Mouse (Mus musculus): ENCODE data around the gene Zfp609. TPM values are rescaled to one million over a fixed set of nuclear protein-coding genes. Genes with fewer than 3 reads are reported as not detected.
A peak's percentile ranks its signal among the peaks of the same experiment; 100 is the strongest.
"Not testable (repeated sequence)": the region's sequence is repeated elsewhere in the genome, so short reads cannot be mapped to it uniquely, and the experiment has no call there.

Gene Zfp609
- polyA plus RNA-seq, 1 experiment from 2014 or later, result 9.2 TPM

GRCm38 (mm10) chr9:65692959-65693603, 134.3 kb downstream of the Zfp609 start:
- H3K27me3 ChIP-seq (ENCODE audit: control insufficient read depth, insufficient read depth, low read length), result no peaks in the 10 kb centered on the region
- WGBS, result 36% methylated on average over 5 of the region's 5 CpGs
- no peak overlapping the region for H3K4me2 ChIP-seq (ENCODE audit: low read length)
- peaks cover 64% of the 10 kb centered on the region for H3K36me3 ChIP-seq (ENCODE audit: control insufficient read depth, insufficient read depth, low read length)
- H3K4me3 ChIP-seq (replicated peaks; ENCODE audit: low read depth, low read length), result no peak overlapping the region
- peak; percentile 17 for DNase-seq
- H3K9ac ChIP-seq (replicated peaks; ENCODE audit: low read length), result no peak overlapping the region
- no peaks in the 10 kb centered on the region for H3K9me3 ChIP-seq (ENCODE audit: control insufficient read depth, low read length)
- no peak overlapping the region for H3K27ac ChIP-seq (replicated peaks; ENCODE audit: low read depth, low read length)
- peaks cover 4% of the 10 kb centered on the region for H3K4me1 ChIP-seq (ENCODE audit: control insufficient read depth, insufficient read depth, low read length)
- no peak for ATAC-seq (ENCODE audit: low FRiP score, low TSS enrichment)

- DNase-seq (peak; percentile 35), ATAC-seq (ENCODE audit: low FRiP score, low TSS enrichment) (no peak)
- Histone ChIP-seq H3K27ac (replicated peaks; ENCODE audit: low read depth, low read length) (no peak overlapping the region), H3K36me3 (ENCODE audit: control insufficient read depth, insufficient read depth, low read length) (peaks cover 64% of the 10 kb centered on the region), H3K4me3 (replicated peaks; ENCODE audit: low read depth, low read length) (no peak overlapping the region), H3K4me2 (ENCODE audit: low read length) (no peak overlapping the region), H3K27me3 (ENCODE audit: control insufficient read depth, insufficient read depth, low read length) (no peaks in the 10 kb centered on the region), H3K4me1 (ENCODE audit: control insufficient read depth, insufficient read depth, low read length) (peaks cover 4% of the 10 kb centered on the region), H3K9ac (replicated peaks; ENCODE audit: low read length) (no peak overlapping the region), H3K9me3 (ENCODE audit: control insufficient read depth, low read length) (no peaks in the 10 kb centered on the region)
- WGBS, result 1% methylated on average over 3 of the region's 3 CpGs
Measured at GRCm38 (mm10) chr9:65692466-65692865, 134.9 kb downstream of the Zfp609 start.

DNA sequence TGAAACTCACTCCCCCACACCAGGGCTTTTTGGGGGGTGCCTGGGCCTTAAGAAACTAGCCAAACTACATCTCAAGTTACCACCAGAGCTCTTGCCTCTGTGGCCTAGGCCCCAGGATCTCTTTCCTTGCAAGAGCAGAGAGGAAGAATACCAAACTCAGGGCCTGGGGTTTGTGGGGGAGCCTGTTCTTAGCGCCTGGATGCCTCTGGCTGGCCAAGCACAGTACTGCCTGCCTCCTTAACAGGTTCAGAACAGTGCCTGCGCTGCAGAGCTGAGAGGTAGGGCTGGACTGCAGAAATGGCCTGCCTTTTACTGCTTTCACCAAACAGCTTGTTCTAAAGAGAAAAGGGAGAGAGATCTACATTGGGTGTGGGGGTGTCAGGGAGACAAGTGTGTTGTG, 137.5 kb downstream of the Zfp609 start:
- not testable (repeated sequence) for H3K27ac ChIP-seq (replicated peaks; ENCODE audit: low read depth, low read length); H3K9ac ChIP-seq (replicated peaks; ENCODE audit: low read length); H3K4me2 ChIP-seq (ENCODE audit: low read length); ATAC-seq (ENCODE audit: low FRiP score, low TSS enrichment); H3K4me3 ChIP-seq (replicated peaks; ENCODE audit: low read depth, low read length); H3K27me3 ChIP-seq (ENCODE audit: control insufficient read depth, insufficient read depth, low read length); H3K9me3 ChIP-seq (ENCODE audit: control insufficient read depth, low read length); DNase-seq; H3K4me1 ChIP-seq (ENCODE audit: control insufficient read depth, insufficient read depth, low read length)
- H3K36me3 ChIP-seq (ENCODE audit: control insufficient read depth, insufficient read depth, low read length), result peaks cover 54% of the 10 kb centered on the region
- WGBS, result 60% methylated on average over 1 of the region's 2 CpGs

GRCm38 (mm10) chr9:65684704-65685103, 142.7 kb downstream of the Zfp609 start:
- no peak for DNase-seq
- no peak for ATAC-seq (ENCODE audit: low FRiP score, low TSS enrichment)
- Histone ChIP-seq H3K9me3 (ENCODE audit: control insufficient read depth, low read length) (no peaks in the 10 kb centered on the region), H3K9ac (replicated peaks; ENCODE audit: low read length) (no peak overlapping the region), H3K27ac (replicated peaks; ENCODE audit: low read depth, low read length) (no peak overlapping the region), H3K36me3 (ENCODE audit: control insufficient read depth, insufficient read depth, low read length) (peaks cover 29% of the 10 kb centered on the region), H3K27me3 (ENCODE audit: control insufficient read depth, insufficient read depth, low read length) (no peaks in the 10 kb centered on the region), H3K4me2 (ENCODE audit: low read length) (no peak overlapping the region), H3K4me1 (ENCODE audit: control insufficient read depth, insufficient read depth, low read length) (peaks cover 22% of the 10 kb centered on the region), H3K4me3 (replicated peaks; ENCODE audit: low read depth, low read length) (no peak overlapping the region)
- 88% methylated on average over 2 of the region's 2 CpGs for WGBS

DNA sequence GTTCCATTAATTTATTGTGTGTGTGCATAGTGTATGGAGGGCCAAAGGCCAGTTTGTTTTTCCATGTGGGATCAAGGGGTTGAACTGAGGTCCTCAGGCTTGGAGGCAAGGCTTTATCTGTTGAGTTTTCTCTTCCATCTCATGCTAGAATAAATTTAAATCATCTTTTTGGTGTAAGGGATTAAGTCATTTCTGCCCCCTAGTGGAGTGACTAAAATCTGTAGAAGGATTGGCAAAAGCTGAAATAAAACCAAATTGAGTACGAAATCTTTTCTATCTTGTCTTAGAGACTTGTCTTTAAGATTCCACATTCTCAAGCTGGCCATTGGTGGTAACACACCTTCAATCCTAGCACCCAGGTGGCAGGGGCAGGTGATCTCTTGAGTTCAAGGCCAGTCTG, 144.4 kb downstream of the Zfp609 start:
- no peaks in the 10 kb centered on the region for H3K9me3 ChIP-seq (ENCODE audit: control insufficient read depth, low read length)
- no peak overlapping the region for H3K4me3 ChIP-seq (replicated peaks; ENCODE audit: low read depth, low read length)
- H3K27me3 ChIP-seq (ENCODE audit: control insufficient read depth, insufficient read depth, low read length), result no peaks in the 10 kb centered on the region
- no peak overlapping the region for H3K27ac ChIP-seq (replicated peaks; ENCODE audit: low read depth, low read length)
- WGBS, result 84% methylated on average over 1 of the region's 1 CpGs
- H3K4me2 ChIP-seq (ENCODE audit: low read length), result no peak overlapping the region
- H3K36me3 ChIP-seq (ENCODE audit: control insufficient read depth, insufficient read depth, low read length), result peaks cover 21% of the 10 kb centered on the region
- DNase-seq, result peak; percentile 67
- peaks cover 39% of the 10 kb centered on the region for H3K4me1 ChIP-seq (ENCODE audit: control insufficient read depth, insufficient read depth, low read length)
- no peak for ATAC-seq (ENCODE audit: low FRiP score, low TSS enrichment)
- H3K9ac ChIP-seq (replicated peaks; ENCODE audit: low read length), result no peak overlapping the region

DNA sequence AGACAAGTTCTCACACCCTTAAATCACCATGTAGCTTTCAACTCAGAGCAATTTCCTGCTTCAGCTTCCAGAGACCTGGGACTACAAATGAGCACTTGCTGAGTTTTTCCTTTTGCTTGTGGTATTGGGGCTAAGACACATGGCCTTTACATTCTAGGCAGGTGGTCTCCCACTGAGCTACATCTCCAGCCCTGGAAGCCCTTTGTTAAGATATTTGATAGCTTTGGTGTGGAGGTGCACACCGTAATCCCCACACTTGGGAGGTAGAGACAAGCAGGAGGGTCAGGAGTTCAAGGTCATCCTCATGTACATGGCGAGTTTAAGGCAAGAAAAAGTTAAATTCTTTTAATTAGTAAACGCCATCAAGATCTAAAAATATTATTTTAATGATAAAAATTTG, 145.2 kb downstream of the Zfp609 start:
- Histone ChIP-seq H3K4me3 (replicated peaks; ENCODE audit: low read depth, low read length) (no peak overlapping the region), H3K4me2 (ENCODE audit: low read length) (no peak overlapping the region), H3K9ac (replicated peaks; ENCODE audit: low read length) (no peak overlapping the region), H3K36me3 (ENCODE audit: control insufficient read depth, insufficient read depth, low read length) (peaks cover 13% of the 10 kb centered on the region), H3K27ac (replicated peaks; ENCODE audit: low read depth, low read length) (no peak overlapping the region), H3K27me3 (ENCODE audit: control insufficient read depth, insufficient read depth, low read length) (no peaks in the 10 kb centered on the region), H3K9me3 (ENCODE audit: control insufficient read depth, low read length) (no peaks in the 10 kb centered on the region), H3K4me1 (ENCODE audit: control insufficient read depth, insufficient read depth, low read length) (peaks cover 47% of the 10 kb centered on the region)
- no peak for DNase-seq
- no peak for ATAC-seq (ENCODE audit: low FRiP score, low TSS enrichment)
- WGBS, result 92% methylated on average over 3 of the region's 3 CpGs

DNA sequence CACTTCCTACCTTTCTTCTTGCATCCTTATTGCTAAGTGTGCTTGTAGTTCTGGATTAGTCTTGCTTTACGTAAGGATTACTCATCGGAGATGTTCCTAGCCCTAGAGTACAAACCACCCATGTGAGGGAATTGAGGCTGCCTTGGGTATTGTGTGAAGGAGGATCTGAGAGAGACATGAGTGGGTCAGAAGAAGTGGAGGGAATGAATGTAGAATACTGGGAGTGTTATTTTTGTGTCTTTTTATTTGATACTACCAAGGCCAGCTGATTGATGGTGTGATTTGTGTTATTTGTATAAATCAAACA, 145.8 kb downstream of the Zfp609 start:
- DNase-seq (no peak), ATAC-seq (ENCODE audit: low FRiP score, low TSS enrichment) (no peak)
- Histone ChIP-seq H3K4me1 (ENCODE audit: control insufficient read depth, insufficient read depth, low read length) (peaks cover 49% of the 10 kb centered on the region), H3K9me3 (ENCODE audit: control insufficient read depth, low read length) (no peaks in the 10 kb centered on the region), H3K4me3 (replicated peaks; ENCODE audit: low read depth, low read length) (no peak overlapping the region), H3K27ac (replicated peaks; ENCODE audit: low read depth, low read length) (no peak overlapping the region), H3K9ac (replicated peaks; ENCODE audit: low read length) (no peak overlapping the region), H3K4me2 (ENCODE audit: low read length) (no peak overlapping the region), H3K36me3 (ENCODE audit: control insufficient read depth, insufficient read depth, low read length) (peaks cover 7% of the 10 kb centered on the region), H3K27me3 (ENCODE audit: control insufficient read depth, insufficient read depth, low read length) (no peaks in the 10 kb centered on the region)
- WGBS, result 80% methylated on average over 2 of the region's 2 CpGs

- Histone ChIP-seq H3K27ac (replicated peaks; ENCODE audit: low read depth, low read length) (no peak overlapping the region), H3K36me3 (ENCODE audit: control insufficient read depth, insufficient read depth, low read length) (peaks cover 2% of the 10 kb centered on the region; the same call in 1 of the 2 replicates), H3K27me3 (ENCODE audit: control insufficient read depth, insufficient read depth, low read length) (no peaks in the 10 kb centered on the region), H3K4me3 (replicated peaks; ENCODE audit: low read depth, low read length) (no peak overlapping the region), H3K9me3 (ENCODE audit: control insufficient read depth, low read length) (no peaks in the 10 kb centered on the region), H3K9ac (replicated peaks; ENCODE audit: low read length) (no peak overlapping the region), H3K4me1 (ENCODE audit: control insufficient read depth, insufficient read depth, low read length) (peaks cover 49% of the 10 kb centered on the region), H3K4me2 (ENCODE audit: low read length) (no peak overlapping the region)
- ATAC-seq (ENCODE audit: low FRiP score, low TSS enrichment) (no peak), DNase-seq (no peak)
- 90% methylated on average over 4 of the region's 4 CpGs for WGBS
Measured at GRCm38 (mm10) chr9:65680938-65681633, 146.3 kb downstream of the Zfp609 start.

DNA sequence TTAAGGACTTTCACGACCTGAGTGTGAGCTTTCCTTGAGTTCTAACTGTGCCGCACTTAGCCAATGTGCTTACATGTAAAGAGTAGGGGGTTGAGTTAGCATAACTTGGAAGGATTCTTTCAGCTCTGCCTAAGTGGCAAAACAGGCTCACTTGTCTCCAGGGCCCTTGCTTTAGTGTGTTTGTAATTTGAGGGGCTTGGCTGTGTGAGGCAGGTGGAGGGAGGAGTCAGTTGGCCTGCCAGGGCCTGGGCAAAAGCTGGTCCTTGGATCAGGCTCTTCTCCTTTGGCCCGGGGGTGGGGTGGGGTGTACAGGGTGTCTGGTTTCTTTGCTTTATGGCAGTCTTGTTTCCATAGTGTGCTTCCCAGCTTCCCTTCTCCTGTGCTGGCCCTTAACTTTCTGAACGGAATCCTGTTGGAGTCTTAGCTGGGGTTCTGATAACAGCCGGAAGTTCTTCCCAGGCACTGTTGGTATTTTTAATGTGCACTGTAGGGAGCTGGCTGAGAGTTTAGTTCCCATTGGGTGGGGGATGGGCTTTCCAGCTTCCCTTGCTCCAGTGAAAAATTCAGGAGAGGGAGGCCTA, 148.1 kb downstream of the Zfp609 start:
- H3K4me1 ChIP-seq (ENCODE audit: control insufficient read depth, insufficient read depth, low read length), result peaks cover 56% of the 10 kb centered on the region
- peak overlapping the region; percentile 16; the same call in 1 of the 2 replicates for H3K4me3 ChIP-seq (replicated peaks; ENCODE audit: low read depth, low read length)
- peak overlapping the region; percentile 90 for H3K4me2 ChIP-seq (ENCODE audit: low read length)
- H3K27me3 ChIP-seq (ENCODE audit: control insufficient read depth, insufficient read depth, low read length), result no peaks in the 10 kb centered on the region
- no peak overlapping the region; the same call in 1 of the 2 replicates for H3K27ac ChIP-seq (replicated peaks; ENCODE audit: low read depth, low read length)
- WGBS, result 36% methylated on average over 5 of the region's 5 CpGs
- no peak for ATAC-seq (ENCODE audit: low FRiP score, low TSS enrichment)
- DNase-seq, result peak; percentile 50
- no peaks in the 10 kb centered on the region for H3K9me3 ChIP-seq (ENCODE audit: control insufficient read depth, low read length)
- H3K36me3 ChIP-seq (ENCODE audit: control insufficient read depth, insufficient read depth, low read length), result no peaks in the 10 kb centered on the region
- H3K9ac ChIP-seq (replicated peaks; ENCODE audit: low read length), result 0 out of 2 replicates have a peak overlapping the region, but pooled peaks have one; percentile 13

All from midbrain, embryonic 14.5 days (tissue).